Mouse (Mus musculus): Measurements from ENCODE around the gene Glul.

DNA sequence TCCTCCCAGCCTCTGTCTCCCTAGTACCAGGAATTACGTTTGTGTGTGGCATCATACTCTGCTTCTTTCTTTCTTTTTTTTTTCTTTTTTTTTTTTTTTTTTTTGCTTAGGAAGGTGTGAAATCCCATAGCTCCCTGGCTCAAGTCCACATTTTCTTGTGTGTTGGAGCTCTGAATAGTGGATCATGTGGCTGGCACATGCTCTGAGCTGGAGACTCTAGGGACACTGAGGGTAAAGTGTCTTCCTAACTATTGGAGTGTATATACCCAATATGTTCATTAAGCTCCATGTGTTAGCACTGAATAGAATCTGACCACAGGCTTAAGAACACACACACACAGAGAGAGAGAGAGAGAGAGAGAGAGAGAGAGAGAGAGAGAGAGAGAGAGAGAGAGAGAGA lies 34.0 kb downstream of the Glul start:
- TF ChIP-seq POLR2A (IDR thresholded peaks at IDR 0.05; ENCODE audit: extremely low read depth, insufficient read depth, low read length), result no peak
- no peak for TF ChIP-seq CTCF (IDR thresholded peaks at IDR 0.05; ENCODE audit: extremely low read depth, insufficient read depth, low read length)
